Mouse (Mus musculus): ENCODE measurements around the gene Tmem189.

DNA sequence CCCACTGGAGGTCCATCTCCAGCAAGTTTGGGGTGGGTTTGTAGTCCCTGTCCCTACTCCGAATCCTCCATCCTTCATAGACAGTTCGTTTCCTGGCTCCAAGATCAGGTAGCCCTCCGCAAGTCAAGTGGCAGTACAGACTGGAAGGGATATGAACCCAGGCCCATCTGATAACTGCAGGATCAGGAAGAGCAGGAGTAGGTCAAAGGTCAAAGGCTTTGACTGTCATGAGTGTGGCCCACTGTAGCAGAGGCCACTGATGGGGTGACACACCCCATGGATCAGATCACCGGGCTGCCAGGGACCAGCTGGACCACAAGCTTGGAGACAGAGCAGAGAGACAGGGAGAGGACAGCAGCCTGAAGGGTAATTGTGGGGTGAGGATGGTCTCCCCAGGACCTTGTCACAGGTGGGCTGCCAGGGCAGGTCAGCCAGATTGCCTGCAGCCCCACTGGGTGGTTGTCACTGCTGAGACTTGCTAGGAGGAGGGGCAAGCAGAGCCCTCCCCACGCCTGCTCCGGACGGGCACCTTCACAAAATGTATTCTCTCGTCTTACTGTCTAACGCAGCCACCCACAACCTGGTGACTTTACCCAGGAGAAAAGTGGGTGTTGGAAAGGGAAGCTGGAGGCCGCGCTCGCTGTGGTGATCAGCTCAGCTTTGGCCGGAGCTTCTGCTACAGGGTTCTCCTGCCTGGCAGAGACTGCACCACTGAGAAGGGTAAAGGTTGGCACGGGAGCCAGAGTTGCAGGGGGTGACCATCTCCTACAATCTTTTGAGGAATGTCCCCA lies 2.4 kb upstream of the Tmem189 start:
- TF ChIP-seq CTCF (conservative IDR thresholded peaks at IDR 0.05; ENCODE audit: insufficient read depth, insufficient read length, low read depth, low read length) (no peak), POLR2A (IDR thresholded peaks at IDR 0.05; ENCODE audit: low read depth, low read length) (no peak)

Data from kidney, adult 2 months (tissue).